Mouse (Mus musculus) kidney, postnatal 14 days (tissue): ENCODE measurements around the gene Lpcat2b.
A peak's percentile ranks its signal among the peaks of the same experiment; 100 is the strongest.
"Not testable (repeated sequence)": the region's sequence is repeated elsewhere in the genome, so short reads cannot be mapped to it uniquely, and the experiment has no call there.

Experiments used
- DNase-seq: peaks from one replicate; pipeline ENCODE4 v3.0.0; 2022; ENCODE audit warnings: mixed read lengths

Gene Lpcat2b

GRCm38 (mm10) chr5:107431249-107431648, at the start of gene Lpcat2b:
Gene Lpcat2b (plus strand): TSS chr5:107431549.
- DNase-seq, result no peak

- not testable (repeated sequence) for DNase-seq
Measured at GRCm38 (mm10) chr5:107386448-107386847, 44.9 kb upstream of the Lpcat2b start.

GRCm38 (mm10) chr5:107387788-107388187, 43.6 kb upstream of the Lpcat2b start:
- no peak for DNase-seq

- no peak for DNase-seq
Measured at GRCm38 (mm10) chr5:107389373-107389772, 42.0 kb upstream of the Lpcat2b start.

GRCm38 (mm10) chr5:107394437-107394836, 36.9 kb upstream of the Lpcat2b start:
- no peak for DNase-seq

- DNase-seq, result no peak
Measured at GRCm38 (mm10) chr5:107402436-107402835, 28.9 kb upstream of the Lpcat2b start, which contains the start of gene Ephx4. Gene Ephx4 (plus strand): TSS chr5:107402736.

- DNase-seq, result peak; percentile 15
Measured at GRCm38 (mm10) chr5:107403011-107403946, 28.1 kb upstream of the Lpcat2b start.

GRCm38 (mm10) chr5:107403947-107404684, 27.2 kb upstream of the Lpcat2b start:
- DNase-seq, result no peak

- DNase-seq, result no peak
Measured at GRCm38 (mm10) chr5:107405361-107405760, 26.0 kb upstream of the Lpcat2b start.

- DNase-seq, result no peak
Measured at GRCm38 (mm10) chr5:107410305-107410704, 21.0 kb upstream of the Lpcat2b start.

- no peak for DNase-seq
Measured at GRCm38 (mm10) chr5:107411326-107411725, 20.0 kb upstream of the Lpcat2b start.

GRCm38 (mm10) chr5:107412285-107412684, 19.1 kb upstream of the Lpcat2b start:
- DNase-seq, result no peak

GRCm38 (mm10) chr5:107415098-107415497, 16.3 kb upstream of the Lpcat2b start:
- DNase-seq, result no peak

GRCm38 (mm10) chr5:107421676-107422075, 9.7 kb upstream of the Lpcat2b start:
- DNase-seq, result no peak

GRCm38 (mm10) chr5:107434001-107434400, 2.7 kb downstream of the Lpcat2b start:
- no peak for DNase-seq

- no peak for DNase-seq
Measured at GRCm38 (mm10) chr5:107436185-107436584, 4.8 kb downstream of the Lpcat2b start.

GRCm38 (mm10) chr5:107436587-107437209, 5.3 kb downstream of the Lpcat2b start:
- DNase-seq, result no peak

- DNase-seq, result peak; percentile 96
Measured at GRCm38 (mm10) chr5:107437464-107438281, 6.3 kb downstream of the Lpcat2b start, which contains the start of gene Btbd8. Gene Btbd8 (plus strand): TSS chr5:107437997.

- no peak for DNase-seq
Measured at GRCm38 (mm10) chr5:107438353-107438752, 7.0 kb downstream of the Lpcat2b start.

GRCm38 (mm10) chr5:107441881-107442280, 10.5 kb downstream of the Lpcat2b start:
- no peak for DNase-seq

GRCm38 (mm10) chr5:107444251-107444650, 12.9 kb downstream of the Lpcat2b start:
- DNase-seq, result no peak

- no peak for DNase-seq
Measured at GRCm38 (mm10) chr5:107447977-107448376, 16.6 kb downstream of the Lpcat2b start.
